Mouse (Mus musculus): ENCODE measurements around the gene Col15a1. TPM values are rescaled to one million over a fixed set of nuclear protein-coding genes. Genes with fewer than 3 reads are reported as not detected.

Col15a1 gene
- total and polyA plus RNA-seq, 2 experiments from 2014 or later: 3.8 to 8.2 TPM

DNA sequence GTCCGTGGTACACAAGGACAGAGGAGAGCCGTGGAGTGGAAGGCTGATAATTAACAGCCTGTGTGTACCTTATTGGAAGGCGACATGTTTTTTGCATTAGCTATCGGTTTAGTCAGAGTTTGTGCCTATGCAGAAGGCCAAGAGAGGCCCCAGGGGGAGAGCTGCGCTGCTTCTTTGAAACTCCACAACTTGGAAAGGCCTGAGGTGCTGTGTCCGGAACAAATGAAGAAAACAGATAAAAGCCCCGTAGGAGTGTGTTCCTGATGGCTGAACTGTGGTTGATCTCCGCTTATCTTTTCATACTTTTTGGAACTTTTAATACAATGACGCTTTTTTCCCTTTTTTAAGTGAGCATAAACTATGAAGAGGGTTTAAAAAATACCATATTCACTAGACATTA, 76.9 kb downstream of the Col15a1 start:
- DNase-seq (ENCODE audit: low spot score) (no peak), ATAC-seq (ENCODE audit: low FRiP score) (no peak)
- Histone ChIP-seq H3K4me1 (ENCODE audit: insufficient read depth, low read length) (no peaks in the 10 kb centered on the region), H3K9ac (replicated peaks; ENCODE audit: low read length, poor library complexity, severe bottlenecking) (no peak overlapping the region), H3K36me3 (ENCODE audit: insufficient read depth, low read length) (no peaks in the 10 kb centered on the region), H3K9me3 (ENCODE audit: low read length) (no peaks in the 10 kb centered on the region), H3K27ac (ENCODE audit: low read depth, low read length) (no peak overlapping the region), H3K27me3 (ENCODE audit: insufficient read depth, low read length) (no peaks in the 10 kb centered on the region), H3K4me3 (ENCODE audit: low read depth, low read length) (no peak overlapping the region), H3K4me2 (ENCODE audit: low read depth, low read length, poor library complexity, severe bottlenecking) (no peak overlapping the region)
- no peak for TF ChIP-seq CTCF (IDR thresholded peaks at IDR 0.05)
- WGBS: 64% methylated on average over 9 of the region's 9 CpGs

DNA sequence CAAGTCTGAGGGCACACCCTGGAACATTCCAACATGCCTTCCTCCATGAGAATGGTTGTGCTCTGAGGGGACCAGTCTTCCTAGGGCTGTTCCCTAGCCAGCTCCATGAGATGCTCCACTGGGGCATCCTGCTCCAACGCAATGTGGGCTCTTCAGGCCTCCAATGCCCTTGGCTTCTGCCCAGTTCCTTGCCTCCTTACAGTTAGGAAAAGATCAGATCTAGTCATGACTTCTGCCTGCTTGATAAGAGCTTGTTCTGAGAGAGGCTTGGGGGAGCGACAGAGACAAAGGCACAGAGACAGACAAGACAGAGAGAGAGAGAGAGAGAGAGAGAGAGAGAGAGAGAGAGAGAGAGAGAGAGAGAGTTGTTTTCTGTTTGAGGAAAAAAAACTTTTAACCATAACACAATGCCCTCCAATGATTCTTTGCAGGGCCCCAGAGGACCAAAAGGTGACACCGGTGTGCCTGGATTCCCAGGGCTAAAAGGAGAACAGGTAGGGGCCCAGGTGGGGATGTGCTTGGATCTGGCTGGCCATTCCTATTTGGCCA, 78.7 kb downstream of the Col15a1 start:
- H3K4me1 ChIP-seq (ENCODE audit: insufficient read depth, low read length): no peaks in the 10 kb centered on the region
- TF ChIP-seq CTCF (IDR thresholded peaks at IDR 0.05): no peak
- 86% methylated on average over 3 of the region's 3 CpGs for WGBS
- H3K4me3 ChIP-seq (ENCODE audit: low read depth, low read length): no peak overlapping the region
- H3K36me3 ChIP-seq (ENCODE audit: insufficient read depth, low read length): no peaks in the 10 kb centered on the region
- H3K9me3 ChIP-seq (ENCODE audit: low read length): no peaks in the 10 kb centered on the region
- no peak overlapping the region for H3K4me2 ChIP-seq (ENCODE audit: low read depth, low read length, poor library complexity, severe bottlenecking)
- ATAC-seq (ENCODE audit: low FRiP score) (no peak), DNase-seq (ENCODE audit: low spot score) (no peak)
- no peak overlapping the region for H3K27ac ChIP-seq (ENCODE audit: low read depth, low read length)
- no peak overlapping the region for H3K9ac ChIP-seq (replicated peaks; ENCODE audit: low read length, poor library complexity, severe bottlenecking)
- H3K27me3 ChIP-seq (ENCODE audit: insufficient read depth, low read length): no peaks in the 10 kb centered on the region

DNA sequence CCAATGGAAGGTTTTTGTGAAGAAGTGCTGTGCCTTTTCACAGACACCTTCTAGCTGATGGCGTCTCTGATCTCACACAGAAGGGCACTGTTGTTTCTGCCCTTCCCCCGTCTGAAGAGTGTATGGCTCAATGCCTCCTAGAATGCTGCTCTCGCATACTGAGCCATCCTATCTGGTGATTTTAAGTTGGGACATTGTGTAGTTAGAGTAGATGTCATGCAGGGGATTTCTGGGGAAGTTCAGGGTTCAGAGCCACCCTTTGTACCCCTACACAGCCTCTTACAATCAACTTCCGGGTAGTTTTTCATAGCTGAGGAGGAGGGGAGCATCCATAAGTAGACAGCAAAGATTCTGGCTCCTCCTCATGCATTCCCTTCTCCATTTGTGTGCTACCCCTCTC, 79.5 kb downstream of the Col15a1 start:
- no peak overlapping the region for H3K9ac ChIP-seq (replicated peaks; ENCODE audit: low read length, poor library complexity, severe bottlenecking)
- H3K27me3 ChIP-seq (ENCODE audit: insufficient read depth, low read length): no peaks in the 10 kb centered on the region
- no peak overlapping the region for H3K4me3 ChIP-seq (ENCODE audit: low read depth, low read length)
- no peak overlapping the region for H3K27ac ChIP-seq (ENCODE audit: low read depth, low read length)
- H3K4me2 ChIP-seq (ENCODE audit: low read depth, low read length, poor library complexity, severe bottlenecking): no peak overlapping the region
- no peaks in the 10 kb centered on the region for H3K4me1 ChIP-seq (ENCODE audit: insufficient read depth, low read length)
- H3K9me3 ChIP-seq (ENCODE audit: low read length): no peaks in the 10 kb centered on the region
- ATAC-seq (ENCODE audit: low FRiP score) (no peak), DNase-seq (ENCODE audit: low spot score) (no peak)
- no peaks in the 10 kb centered on the region for H3K36me3 ChIP-seq (ENCODE audit: insufficient read depth, low read length)
- TF ChIP-seq CTCF (IDR thresholded peaks at IDR 0.05): no peak
- 59% methylated on average over 4 of the region's 4 CpGs for WGBS

DNA sequence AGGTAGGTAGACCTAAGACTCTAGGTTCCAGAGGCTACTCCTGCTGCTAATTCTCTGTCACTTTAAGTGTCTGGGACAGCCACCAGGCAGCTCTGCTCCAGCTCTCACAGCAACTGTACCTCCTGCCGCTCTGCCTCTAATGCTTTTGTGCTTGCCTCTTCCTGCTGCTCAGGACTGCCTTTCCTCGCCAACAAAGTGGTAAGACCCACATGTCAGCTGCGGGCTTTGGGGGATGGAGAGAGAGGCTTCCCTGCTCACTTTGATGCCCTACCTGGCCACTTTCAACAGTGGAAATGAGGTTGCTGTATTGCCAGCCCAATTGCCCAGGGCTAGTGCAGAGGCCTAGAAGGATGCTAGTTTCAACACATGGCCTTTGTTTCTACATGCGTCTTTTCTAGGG, 80.3 kb downstream of the Col15a1 start:
- H3K4me1 ChIP-seq (ENCODE audit: insufficient read depth, low read length): no peaks in the 10 kb centered on the region
- no peak overlapping the region for H3K4me3 ChIP-seq (ENCODE audit: low read depth, low read length)
- H3K27ac ChIP-seq (ENCODE audit: low read depth, low read length): no peak overlapping the region
- no peak overlapping the region for H3K9ac ChIP-seq (replicated peaks; ENCODE audit: low read length, poor library complexity, severe bottlenecking)
- WGBS: 44% methylated on average over 4 of the region's 4 CpGs
- no peaks in the 10 kb centered on the region for H3K27me3 ChIP-seq (ENCODE audit: insufficient read depth, low read length)
- DNase-seq (ENCODE audit: low spot score) (no peak), ATAC-seq (ENCODE audit: low FRiP score) (no peak)
- H3K36me3 ChIP-seq (ENCODE audit: insufficient read depth, low read length): no peaks in the 10 kb centered on the region
- H3K9me3 ChIP-seq (ENCODE audit: low read length): no peaks in the 10 kb centered on the region
- H3K4me2 ChIP-seq (ENCODE audit: low read depth, low read length, poor library complexity, severe bottlenecking): no peak overlapping the region
- no peak for TF ChIP-seq CTCF (IDR thresholded peaks at IDR 0.05)

DNA sequence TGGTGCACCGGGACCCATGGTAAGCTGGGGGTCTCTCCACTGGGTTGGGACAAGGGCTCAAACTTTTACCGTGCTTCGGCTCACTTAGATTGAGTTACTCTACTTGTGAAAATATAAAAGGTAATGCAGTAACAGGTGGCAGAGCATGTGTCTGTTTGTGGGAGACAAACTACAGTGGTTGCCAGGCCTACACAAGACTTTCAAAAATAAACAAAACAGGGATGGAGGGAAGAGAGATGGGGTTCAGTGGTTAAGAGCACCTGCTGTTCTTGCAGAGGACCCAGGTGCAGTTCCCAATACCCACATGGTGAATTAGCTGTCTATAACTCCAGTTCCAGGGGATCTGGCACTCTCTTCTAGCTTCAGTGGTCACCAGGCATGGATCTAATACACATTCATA, 81.6 kb downstream of the Col15a1 start:
- no peak overlapping the region for H3K27ac ChIP-seq (ENCODE audit: low read depth, low read length)
- WGBS: 93% methylated on average over 3 of the region's 3 CpGs

DNA sequence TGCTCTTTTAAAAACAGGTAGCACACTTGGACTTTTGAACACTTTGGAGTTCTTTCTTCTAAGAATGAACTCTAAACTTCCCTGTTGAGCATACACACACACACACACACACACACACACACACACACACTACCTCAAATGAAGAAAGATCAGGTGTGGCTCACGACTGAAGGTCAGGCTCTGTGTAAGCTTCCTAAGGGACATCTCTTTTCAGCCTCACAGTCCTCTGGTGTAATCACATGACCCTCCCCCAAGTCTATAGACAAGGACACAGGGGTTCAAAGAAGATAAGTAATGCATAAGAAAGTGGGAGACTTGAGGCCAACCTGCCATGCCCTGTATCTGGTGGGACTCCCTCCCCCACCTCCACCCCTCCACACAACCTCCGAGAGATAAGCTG, 82.5 kb downstream of the Col15a1 start:
- no peak for DNase-seq (ENCODE audit: low spot score)
- H3K36me3 ChIP-seq (ENCODE audit: insufficient read depth, low read length): no peaks in the 10 kb centered on the region
- H3K9ac ChIP-seq (replicated peaks; ENCODE audit: low read length, poor library complexity, severe bottlenecking): no peak overlapping the region
- no peak overlapping the region for H3K27ac ChIP-seq (ENCODE audit: low read depth, low read length)
- H3K4me1 ChIP-seq (ENCODE audit: insufficient read depth, low read length): no peaks in the 10 kb centered on the region
- no peak for TF ChIP-seq CTCF (IDR thresholded peaks at IDR 0.05)
- ATAC-seq (ENCODE audit: low FRiP score): no peak
- 83% methylated on average over 2 of the region's 2 CpGs for WGBS
- H3K9me3 ChIP-seq (ENCODE audit: low read length): no peaks in the 10 kb centered on the region
- no peak overlapping the region for H3K4me2 ChIP-seq (ENCODE audit: low read depth, low read length, poor library complexity, severe bottlenecking)
- H3K4me3 ChIP-seq (ENCODE audit: low read depth, low read length): no peak overlapping the region
- no peaks in the 10 kb centered on the region for H3K27me3 ChIP-seq (ENCODE audit: insufficient read depth, low read length)

More for the DNA sequence above, 81.6 kb downstream of the Col15a1 start:
- no peak for TF ChIP-seq CTCF (IDR thresholded peaks at IDR 0.05)
- Histone ChIP-seq H3K4me1 (ENCODE audit: insufficient read depth, low read length) (no peaks in the 10 kb centered on the region), H3K9me3 (ENCODE audit: low read length) (no peaks in the 10 kb centered on the region), H3K36me3 (ENCODE audit: insufficient read depth, low read length) (no peaks in the 10 kb centered on the region), H3K27me3 (ENCODE audit: insufficient read depth, low read length) (no peaks in the 10 kb centered on the region), H3K9ac (replicated peaks; ENCODE audit: low read length, poor library complexity, severe bottlenecking) (no peak overlapping the region), H3K4me2 (ENCODE audit: low read depth, low read length, poor library complexity, severe bottlenecking) (no peak overlapping the region), H3K4me3 (ENCODE audit: low read depth, low read length) (no peak overlapping the region)
- DNase-seq (ENCODE audit: low spot score): no peak
- ATAC-seq (ENCODE audit: low FRiP score): no peak
